Mouse (Mus musculus): ENCODE results near the gene Man2b1.

Man2b1 gene

DNA sequence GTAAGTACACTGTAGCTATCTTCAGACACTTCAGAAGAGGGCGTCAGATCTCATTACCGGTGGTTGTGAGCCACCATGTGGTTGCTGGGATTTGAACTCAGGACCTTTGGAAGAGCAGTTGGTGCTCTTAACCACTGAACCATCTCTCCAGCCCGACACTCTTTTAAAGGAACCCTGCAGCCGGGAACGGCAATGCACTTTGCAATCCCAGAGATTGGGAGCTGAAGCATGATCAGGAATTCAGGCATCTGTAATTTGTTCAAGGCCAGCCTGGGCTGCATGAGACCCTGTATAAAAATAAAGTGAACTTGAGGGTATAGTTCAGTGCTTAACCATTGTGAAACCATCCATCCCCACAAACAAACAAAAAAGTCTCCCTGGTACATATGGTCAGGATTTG, 37.2 kb downstream of the Man2b1 start:
- WGBS = 69% methylated on average over 5 of the region's 5 CpGs

DNA sequence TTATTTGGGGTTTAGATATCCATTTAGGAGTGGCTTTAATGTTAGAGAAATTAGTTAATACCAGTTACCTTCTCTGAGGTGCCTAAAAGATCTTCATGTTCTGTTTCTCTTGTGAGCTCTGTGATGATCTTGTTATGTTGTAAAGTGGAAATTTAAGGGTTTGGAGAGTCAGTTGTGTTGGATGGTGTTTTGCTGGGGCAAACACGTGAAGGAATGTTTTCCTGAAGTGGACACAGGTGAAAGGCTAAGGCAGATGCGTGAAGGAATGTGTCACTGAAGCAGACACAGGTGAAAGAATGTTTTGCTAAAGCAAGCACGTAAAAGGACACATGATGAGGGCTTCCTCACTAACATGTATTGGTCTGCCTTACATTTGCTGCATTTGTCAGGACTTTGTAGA, 39.9 kb downstream of the Man2b1 start, which contains the start of gene Zfp791:
Gene Zfp791 (minus strand): TSS at position 101 of the 400 bp plus-strand sequence.
- 83% methylated on average over 3 of the region's 3 CpGs for WGBS

DNA sequence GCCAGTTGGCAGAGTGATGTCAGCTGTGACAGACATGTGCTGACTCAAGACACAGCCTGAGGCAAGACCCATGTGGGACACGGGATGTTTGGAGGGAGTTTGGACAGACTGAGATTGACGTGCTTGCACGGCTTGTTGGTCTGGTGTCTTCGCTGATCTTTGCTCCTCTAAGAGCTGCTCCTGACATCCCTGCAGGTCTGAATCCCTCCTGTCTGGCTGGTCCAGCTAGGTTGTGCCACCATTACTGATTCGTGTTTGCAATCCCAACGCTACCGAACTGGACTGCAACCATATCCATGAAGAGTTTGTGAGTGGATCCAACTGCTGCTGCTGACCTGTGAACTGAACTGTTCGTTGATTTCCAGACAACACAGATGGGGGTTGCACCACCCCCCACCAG, 40.6 kb downstream of the Man2b1 start:
- WGBS = 92% methylated on average over 8 of the region's 8 CpGs

DNA sequence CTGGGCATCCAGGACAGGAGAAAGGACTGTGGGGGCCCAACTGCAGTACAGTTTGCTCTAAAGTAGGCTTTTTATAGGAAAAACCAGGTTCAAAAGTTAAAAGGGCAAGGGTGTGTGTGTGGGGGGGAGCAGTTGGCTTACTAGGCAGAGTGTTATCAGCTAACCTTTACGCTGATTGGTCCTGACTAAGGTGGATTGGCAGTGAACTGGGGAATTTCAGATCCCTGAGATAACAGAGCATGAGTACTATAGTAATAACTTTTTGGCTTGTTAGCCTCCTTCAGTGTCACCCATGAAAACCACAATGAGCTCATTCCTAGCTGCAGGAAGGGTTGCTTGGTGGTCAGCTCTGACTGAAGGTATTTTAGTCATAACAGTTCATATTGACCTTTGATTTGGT, 49.3 kb downstream of the Man2b1 start:
- WGBS = 91% methylated on average over 1 of the region's 1 CpGs

DNA sequence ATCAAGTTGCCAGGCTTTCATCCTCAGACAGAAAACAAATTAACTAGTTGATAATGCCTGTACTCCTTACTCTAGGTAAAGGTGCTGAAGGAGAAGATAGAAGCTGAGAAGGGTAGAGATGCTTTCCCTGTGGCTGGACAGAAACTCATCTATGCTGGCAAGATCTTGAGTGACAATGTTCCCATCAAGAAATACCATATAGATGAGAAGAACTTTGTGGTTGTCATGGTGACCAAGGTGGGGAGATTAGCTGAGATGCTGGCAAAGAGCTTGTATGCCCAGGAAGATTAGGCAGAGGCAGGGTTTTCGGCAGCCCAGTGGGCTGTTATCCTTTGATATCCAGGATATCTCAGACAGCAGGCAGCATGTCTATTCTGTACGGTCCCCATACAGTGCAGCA, 52.6 kb downstream of the Man2b1 start:
- 76% methylated on average over 2 of the region's 2 CpGs for WGBS

DNA sequence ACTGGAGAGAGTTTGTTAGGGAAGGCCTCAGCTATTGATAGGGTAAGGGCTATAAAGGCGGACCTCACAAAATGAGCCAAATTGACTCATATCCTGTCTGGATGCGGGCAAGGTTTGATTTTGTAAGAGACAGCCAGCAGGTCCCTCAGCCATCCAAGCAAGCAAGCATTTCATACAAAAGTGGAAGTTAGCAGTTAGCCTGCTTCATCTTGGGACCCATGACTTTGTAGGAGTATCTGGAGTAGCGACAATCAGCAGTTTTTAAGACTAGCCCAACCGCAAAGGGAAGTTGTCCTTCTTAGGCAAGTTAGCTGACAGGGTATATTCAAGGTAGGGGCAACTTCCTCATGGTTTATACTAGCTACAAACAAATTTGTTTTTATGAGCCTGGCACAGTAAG, 59.4 kb downstream of the Man2b1 start:
- WGBS = 91% methylated on average over 4 of the region's 4 CpGs
